8 mouse cellular contexts compared by ENCODE assay signal in genomic region chr4:154946319-154946718, GRCm38 (mm10). TPM values are rescaled to one million over a fixed set of nuclear protein-coding genes. Genes with fewer than 3 reads are reported as not detected.
DNase-seq lines count a peak whose midpoint lies in the region; ATAC-seq and TF ChIP-seq lines count a peak whose summit lies in the region.

No protein-coding gene starts in this region.

- ATAC-seq in hindbrain, embryonic 14.5 days (ENCODE audit: low FRiP score) = peak; percentile 75
- peak; percentile 82 for ATAC-seq in limb, embryonic 12.5 days (ENCODE audit: insufficient number of reproducible peaks, insufficient read depth, low FRiP score, low TSS enrichment, low read depth)
- peak; percentile 77 for ATAC-seq in midbrain, embryonic 12.5 days (ENCODE audit: low FRiP score, low read depth)
- peak; percentile 82 for ATAC-seq in stomach, postnatal 0 days (ENCODE audit: low FRiP score, low TSS enrichment)

- intact Hi-C loops in gastrocnemius, adult 2 months (cut with DNase I) = no loop called here

- 20% methylated on average over 8 of the region's 8 CpGs for WGBS in cerebellum, adult 2 months
- 1% methylated on average over 8 of the region's 8 CpGs for WGBS in hindbrain, embryonic 14.5 days
- 3% methylated on average over 8 of the region's 8 CpGs for WGBS in limb, embryonic 12.5 days
- WGBS in midbrain, embryonic 12.5 days = under 1% methylated on average over 8 of the region's 8 CpGs
- 2% methylated on average over 8 of the region's 8 CpGs for WGBS in stomach, postnatal 0 days

- H3K27ac ChIP-seq in cerebellum, adult 2 months (ENCODE audit: insufficient read depth, low read length) = no peak overlapping the region
- peak overlapping the region; percentile 58 for H3K27ac ChIP-seq in gastrocnemius, adult 2 months
- no peak overlapping the region for H3K27ac ChIP-seq in hindbrain, embryonic 14.5 days
- H3K27ac ChIP-seq in limb, embryonic 12.5 days = no peak overlapping the region
- H3K27ac ChIP-seq in midbrain, embryonic 12.5 days (replicated peaks) = peak overlapping the region; percentile 86
- no peak overlapping the region for H3K27ac ChIP-seq in stomach, postnatal 0 days (replicated peaks)

- H3K27me3 ChIP-seq in cerebellum, adult 2 months (ENCODE audit: control insufficient read depth, insufficient read depth, low read length) = no peaks in the 10 kb centered on the region; the same call in 1 of the 2 replicates
- no peaks in the 10 kb centered on the region for H3K27me3 ChIP-seq in hindbrain, embryonic 14.5 days (ENCODE audit: control insufficient read depth, insufficient read depth, low read length)
- peaks cover 35% of the 10 kb centered on the region for H3K27me3 ChIP-seq in limb, embryonic 12.5 days
- peaks cover 9% of the 10 kb centered on the region; the same call in 1 of the 2 replicates for H3K27me3 ChIP-seq in midbrain, embryonic 12.5 days
- H3K27me3 ChIP-seq in stomach, postnatal 0 days (ENCODE audit: control insufficient read depth, insufficient read depth, low read length) = no peaks in the 10 kb centered on the region; the same call in 1 of the 2 replicates

- no peaks in the 10 kb centered on the region for H3K9me3 ChIP-seq in hindbrain, embryonic 14.5 days (ENCODE audit: control insufficient read depth, low read length)
- H3K9me3 ChIP-seq in limb, embryonic 12.5 days = no peaks in the 10 kb centered on the region
- H3K9me3 ChIP-seq in midbrain, embryonic 12.5 days = no peaks in the 10 kb centered on the region
- no peaks in the 10 kb centered on the region for H3K9me3 ChIP-seq in stomach, postnatal 0 days (ENCODE audit: control insufficient read depth, low read length)

- peak; percentile 78 for DNase-seq in Muller cell, postnatal 12 days (ENCODE audit: inconsistent ontology term)
- peak; percentile 65 to 75 for DNase-seq in cerebellum, adult 2 months
- DNase-seq in gastrocnemius, adult 2 months = peak; percentile 80
- DNase-seq in hindbrain, embryonic 14.5 days (ENCODE audit: low spot score) = peak; percentile 69
- peak; percentile 83 for DNase-seq in stomach, postnatal 0 days (ENCODE audit: low spot score)
- DNase-seq in thymus, postnatal 36 days = no peak

- peak; percentile 39; the same call in 1 of the 2 replicates for TF ChIP-seq POLR2A in cerebellum, adult 2 months (IDR thresholded peaks at IDR 0.05; ENCODE audit: borderline replicate concordance, insufficient read depth, low read length)

- H3K4me3 ChIP-seq in cerebellum, adult 2 months (replicated peaks; ENCODE audit: insufficient read depth, low read depth, low read length) = peak overlapping the region; percentile 44
- H3K4me3 ChIP-seq in gastrocnemius, adult 2 months = peak overlapping the region; percentile 58
- peak overlapping the region; percentile 18 for H3K4me3 ChIP-seq in hindbrain, embryonic 14.5 days (replicated peaks; ENCODE audit: low read length)
- peak overlapping the region; percentile 27 for H3K4me3 ChIP-seq in limb, embryonic 12.5 days (replicated peaks)
- peak overlapping the region; percentile 44 for H3K4me3 ChIP-seq in midbrain, embryonic 12.5 days
- H3K4me3 ChIP-seq in stomach, postnatal 0 days (ENCODE audit: low read depth, low read length) = peak overlapping the region; percentile 14; the same call in 1 of the 2 replicates

- peak overlapping the region; percentile 49 for H3K4me2 ChIP-seq in hindbrain, embryonic 14.5 days (replicated peaks)
- peak overlapping the region; percentile 52 for H3K4me2 ChIP-seq in limb, embryonic 12.5 days
- peak overlapping the region; percentile 66 for H3K4me2 ChIP-seq in midbrain, embryonic 12.5 days (replicated peaks)
- H3K4me2 ChIP-seq in stomach, postnatal 0 days (replicated peaks; ENCODE audit: low read depth) = peak overlapping the region; percentile 44

- peak overlapping the region; percentile 22; the same call in 1 of the 2 replicates for H3K9ac ChIP-seq in hindbrain, embryonic 14.5 days
- H3K9ac ChIP-seq in limb, embryonic 12.5 days (replicated peaks) = peak overlapping the region; percentile 31; the same call in 1 of the 2 replicates
- peak overlapping the region; percentile 54 for H3K9ac ChIP-seq in midbrain, embryonic 12.5 days (replicated peaks)
- peak overlapping the region; percentile 43; the same call in 1 of the 2 replicates for H3K9ac ChIP-seq in stomach, postnatal 0 days (ENCODE audit: low read length)

- H3K4me1 ChIP-seq in cerebellum, adult 2 months (ENCODE audit: control insufficient read depth, insufficient read depth, low read length) = peaks cover 6% of the 10 kb centered on the region; the same call in 1 of the 2 replicates
- peaks cover 14% of the 10 kb centered on the region; the same call in 1 of the 2 replicates for H3K4me1 ChIP-seq in hindbrain, embryonic 14.5 days (replicated peaks; ENCODE audit: control insufficient read depth, insufficient read depth, low read length)
- peaks cover 25% of the 10 kb centered on the region for H3K4me1 ChIP-seq in limb, embryonic 12.5 days (replicated peaks)
- H3K4me1 ChIP-seq in midbrain, embryonic 12.5 days = peaks cover 65% of the 10 kb centered on the region
- H3K4me1 ChIP-seq in stomach, postnatal 0 days (replicated peaks; ENCODE audit: control insufficient read depth, insufficient read depth) = no peaks in the 10 kb centered on the region

- no peak for TF ChIP-seq CTCF in cerebellum, adult 2 months (IDR thresholded peaks at IDR 0.05; ENCODE audit: borderline replicate concordance, insufficient read depth, low read depth, low read length)
- no peak for TF ChIP-seq CTCF in gastrocnemius, adult 2 months (IDR thresholded peaks at IDR 0.05)
- TF ChIP-seq CTCF in stomach, postnatal 0 days (IDR thresholded peaks at IDR 0.05; ENCODE audit: low read depth) = no peak; the same call in 1 of the 2 replicates

- no peak for TF ChIP-seq EP300 in stomach, postnatal 0 days (optimal IDR thresholded peaks at IDR 0.05)

- H3K36me3 ChIP-seq in hindbrain, embryonic 14.5 days (replicated peaks; ENCODE audit: control insufficient read depth, insufficient read depth) = no peaks in the 10 kb centered on the region
- no peaks in the 10 kb centered on the region for H3K36me3 ChIP-seq in limb, embryonic 12.5 days
- no peaks in the 10 kb centered on the region for H3K36me3 ChIP-seq in midbrain, embryonic 12.5 days
- no peaks in the 10 kb centered on the region for H3K36me3 ChIP-seq in stomach, postnatal 0 days (ENCODE audit: control insufficient read depth, insufficient read depth, low read length)

RNA-seq across cellular contexts. Expression of gene Hes5, which starts 14.4 kb away (rescaled TPM):
- 4.6 and 4.8 TPM in 2 replicates for polyA plus RNA-seq in cerebellum, adult 2 months (2012; rRNA removed)
- not detected for total RNA-seq in gastrocnemius, adult 2 months (2021)
- polyA plus RNA-seq in hindbrain, embryonic 14.5 days (2014; fragmentation: Nextera tagmentation; extraction: Ambion mirVana) = 70.0 and 102 TPM in 2 replicates
- 0.54 and 1.1 TPM in 2 replicates for polyA plus RNA-seq in limb, embryonic 12.5 days (2016; fragmentation: Nextera tagmentation; extraction: Ambion mirVana)
- polyA plus RNA-seq in midbrain, embryonic 12.5 days (2016; fragmentation: Nextera tagmentation; extraction: Ambion mirVana) = 800 and 870 TPM in 2 replicates
- 0.24 and 0.36 TPM in 2 replicates for polyA plus RNA-seq in stomach, postnatal 0 days (2015; fragmentation: Nextera tagmentation; extraction: Ambion mirVana)

RNA-seq across cellular contexts. Expression of gene Pank4, which starts 17.6 kb away (rescaled TPM):
- 84.6 and 85.5 TPM in 2 replicates for polyA plus RNA-seq in cerebellum, adult 2 months (2012; rRNA removed)
- 10 to 100 TPM; 33.8 to 43.6 TPM for total RNA-seq in gastrocnemius, adult 2 months (2021)
- polyA plus RNA-seq in hindbrain, embryonic 14.5 days (2014; fragmentation: Nextera tagmentation; extraction: Ambion mirVana) = 34.1 and 34.4 TPM in 2 replicates
- 56.3 and 60.5 TPM in 2 replicates for polyA plus RNA-seq in limb, embryonic 12.5 days (2016; fragmentation: Nextera tagmentation; extraction: Ambion mirVana)
- polyA plus RNA-seq in midbrain, embryonic 12.5 days (2016; fragmentation: Nextera tagmentation; extraction: Ambion mirVana) = 48.5 and 50.2 TPM in 2 replicates
- polyA plus RNA-seq in stomach, postnatal 0 days (2015; fragmentation: Nextera tagmentation; extraction: Ambion mirVana) = 14.8 and 14.9 TPM in 2 replicates

RNA-seq across cellular contexts. Expression of gene Tnfrsf14, which starts 18.0 kb away (rescaled TPM):
- 0.80 and 1.3 TPM in 2 replicates for polyA plus RNA-seq in cerebellum, adult 2 months (2012; rRNA removed)
- 1 to 10 TPM; 1.1 to 2.5 TPM for total RNA-seq in gastrocnemius, adult 2 months (2021)
- 0.40 TPM in 1 of 2 replicates, not detected in the other for polyA plus RNA-seq in hindbrain, embryonic 14.5 days (2014; fragmentation: Nextera tagmentation; extraction: Ambion mirVana)
- polyA plus RNA-seq in limb, embryonic 12.5 days (2016; fragmentation: Nextera tagmentation; extraction: Ambion mirVana) = 1.0 and 1.4 TPM in 2 replicates
- polyA plus RNA-seq in midbrain, embryonic 12.5 days (2016; fragmentation: Nextera tagmentation; extraction: Ambion mirVana) = 0.78 and 1.0 TPM in 2 replicates
- 0.61 TPM in 2 replicates for polyA plus RNA-seq in stomach, postnatal 0 days (2015; fragmentation: Nextera tagmentation; extraction: Ambion mirVana)

RNA-seq across cellular contexts. Expression of gene Fam213b, which starts 47.4 kb away (rescaled TPM):
- polyA plus RNA-seq in cerebellum, adult 2 months (2012; rRNA removed) = 171 and 180 TPM in 2 replicates
- total RNA-seq in gastrocnemius, adult 2 months (2021) = 100 to 1,000 TPM in 1 of 2 experiments, 10 to 100 TPM in 1; 67.9 to 100 TPM
- 55.9 and 57.1 TPM in 2 replicates for polyA plus RNA-seq in hindbrain, embryonic 14.5 days (2014; fragmentation: Nextera tagmentation; extraction: Ambion mirVana)
- 42.8 and 43.2 TPM in 2 replicates for polyA plus RNA-seq in limb, embryonic 12.5 days (2016; fragmentation: Nextera tagmentation; extraction: Ambion mirVana)
- polyA plus RNA-seq in midbrain, embryonic 12.5 days (2016; fragmentation: Nextera tagmentation; extraction: Ambion mirVana) = 33.2 and 36.0 TPM in 2 replicates
- polyA plus RNA-seq in stomach, postnatal 0 days (2015; fragmentation: Nextera tagmentation; extraction: Ambion mirVana) = 62.1 and 65.4 TPM in 2 replicates

Comparison
In these comparisons a context has a peak if more than half of its experiments do, and no peak if none do; other contexts are left out.
1. DNase-seq: peak in Muller cell, postnatal 12 days (single experiment), cerebellum, adult 2 months (2 of 2), gastrocnemius, adult 2 months (single experiment), hindbrain, embryonic 14.5 days (single experiment) and stomach, postnatal 0 days (single experiment); none in thymus, postnatal 36 days (0 of 2).
2. H3K27ac ChIP-seq: peak in gastrocnemius, adult 2 months (single experiment) and midbrain, embryonic 12.5 days (single experiment); none in cerebellum, adult 2 months (single experiment), hindbrain, embryonic 14.5 days (single experiment), limb, embryonic 12.5 days (single experiment) and stomach, postnatal 0 days (single experiment).
3. RNA of gene Hes5, which starts 14.4 kb away (polyA plus RNA-seq): 800 to 870 TPM in midbrain, embryonic 12.5 days and 70.0 to 102 TPM in hindbrain, embryonic 14.5 days; 4.6 to 4.8 TPM in cerebellum, adult 2 months, 0.54 to 1.1 TPM in limb, embryonic 12.5 days and 0.24 to 0.36 TPM in stomach, postnatal 0 days; every median in the first group is over 10 times any median in the second.
4. Peak in every context shown above with its lines, with median percentiles within 50 percentile points of each other: H3K4me3 ChIP-seq, ATAC-seq, H3K4me2 ChIP-seq and H3K9ac ChIP-seq.